Mouse (Mus musculus): ENCODE data around the gene Magea3. TPM values are rescaled to one million over a fixed set of nuclear protein-coding genes. Genes with fewer than 3 reads are reported as not detected.
"Not testable (repeated sequence)": the region's sequence is repeated elsewhere in the genome, so short reads cannot be mapped to it uniquely, and the experiment has no call there.

Magea3 gene
- not detected in 2 replicates for polyA plus RNA-seq (2015; fragmentation: Nextera tagmentation; extraction: Ambion mirVana)

DNA sequence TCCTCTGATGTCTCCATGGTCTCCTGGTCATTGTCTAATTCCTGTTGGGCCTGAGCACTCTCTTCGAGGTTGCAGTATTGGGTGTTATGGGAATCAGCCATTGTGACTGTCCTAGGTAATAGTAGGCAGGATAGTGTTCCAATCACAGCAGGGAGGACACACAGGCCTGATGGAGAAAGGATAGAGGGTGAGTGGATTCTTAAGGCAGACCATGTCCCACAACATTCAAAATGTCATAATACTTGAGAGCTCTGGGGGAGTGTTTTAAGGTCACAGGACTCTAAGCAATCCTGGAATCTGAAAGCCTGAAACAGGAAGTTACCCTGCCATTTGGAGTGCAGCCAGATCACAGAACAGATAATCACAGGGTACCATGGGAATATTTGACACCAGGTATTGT lies at the start of gene Magea3:
Gene Magea3 (minus strand): TSS at position 101 of the 400 bp plus-strand sequence.
- H3K4me2 ChIP-seq (ENCODE audit: low read length); H3K36me3 ChIP-seq (ENCODE audit: insufficient read depth, low read length); DNase-seq (ENCODE audit: low spot score); ATAC-seq (replicated peaks; ENCODE audit: low FRiP score, low read depth); H3K9me3 ChIP-seq (replicated peaks; ENCODE audit: low read length); H3K4me1 ChIP-seq (replicated peaks; ENCODE audit: insufficient read depth, low read length); H3K4me3 ChIP-seq (replicated peaks; ENCODE audit: low read depth, low read length); H3K27me3 ChIP-seq (ENCODE audit: insufficient read depth, low read length); H3K9ac ChIP-seq (ENCODE audit: low read depth, low read length); H3K27ac ChIP-seq: not testable (repeated sequence)
- 40% methylated on average over 1 of the region's 1 CpGs for WGBS

DNA sequence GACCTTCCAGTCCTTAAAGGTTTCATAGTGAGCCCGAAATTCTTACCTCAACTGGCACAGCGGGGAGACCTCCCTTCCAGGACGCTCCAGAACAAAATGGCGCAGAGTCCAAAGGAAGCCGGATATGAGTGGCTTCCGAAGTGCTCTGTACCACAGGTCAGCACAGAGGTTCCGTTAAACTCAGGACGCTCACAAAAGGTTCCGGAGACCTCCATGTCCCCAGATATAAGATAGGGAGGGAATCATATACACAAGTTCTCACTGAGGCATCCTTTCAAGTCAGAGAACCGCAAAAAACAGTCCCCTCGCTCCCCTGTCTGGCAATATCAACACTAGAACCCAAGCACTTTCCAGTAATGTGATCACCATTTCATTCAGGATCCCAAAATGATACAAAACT lies 46.4 kb upstream of the Magea3 start, which contains the start of gene Magea8:
Gene Magea8 (minus strand): TSS at position 101 of the 400 bp plus-strand sequence.
- H3K36me3 ChIP-seq (ENCODE audit: insufficient read depth, low read length); H3K27ac ChIP-seq; DNase-seq (ENCODE audit: low spot score); H3K9ac ChIP-seq (ENCODE audit: low read depth, low read length); H3K27me3 ChIP-seq (ENCODE audit: insufficient read depth, low read length); ATAC-seq (replicated peaks; ENCODE audit: low FRiP score, low read depth); H3K4me2 ChIP-seq (ENCODE audit: low read length); H3K4me3 ChIP-seq (replicated peaks; ENCODE audit: low read depth, low read length); H3K4me1 ChIP-seq (replicated peaks; ENCODE audit: insufficient read depth, low read length); H3K9me3 ChIP-seq (replicated peaks; ENCODE audit: low read length): not testable (repeated sequence)
- 92% methylated on average over 11 of the region's 11 CpGs for WGBS

DNA sequence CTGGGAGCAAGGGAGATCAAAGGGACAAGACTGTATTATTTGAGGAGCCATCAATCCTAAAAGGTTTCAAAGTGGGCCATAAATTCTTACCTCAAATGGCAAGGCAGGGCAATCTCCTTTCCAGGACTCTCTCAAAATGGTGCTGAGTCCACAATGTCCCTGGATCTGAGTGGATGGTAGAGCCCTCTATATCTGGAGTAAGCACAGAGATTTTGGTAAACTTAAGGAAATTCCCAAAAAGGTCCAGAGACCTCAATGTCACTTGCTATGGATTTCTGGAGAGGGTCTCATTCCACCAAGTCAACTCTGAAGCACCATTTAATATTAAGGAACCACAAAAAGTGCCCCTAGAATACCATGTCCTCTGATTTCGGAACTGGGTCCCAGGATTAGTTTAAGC lies 13.4 kb downstream of the Magea3 start, which contains the start of gene Magea6:
Gene Magea6 (minus strand): TSS at position 101 of the 400 bp plus-strand sequence.
- not testable (repeated sequence) for H3K27me3 ChIP-seq (ENCODE audit: insufficient read depth, low read length); H3K4me1 ChIP-seq (replicated peaks; ENCODE audit: insufficient read depth, low read length); DNase-seq (ENCODE audit: low spot score); H3K9me3 ChIP-seq (replicated peaks; ENCODE audit: low read length); H3K4me3 ChIP-seq (replicated peaks; ENCODE audit: low read depth, low read length); H3K27ac ChIP-seq; H3K4me2 ChIP-seq (ENCODE audit: low read length); H3K36me3 ChIP-seq (ENCODE audit: insufficient read depth, low read length); ATAC-seq (replicated peaks; ENCODE audit: low FRiP score, low read depth); H3K9ac ChIP-seq (ENCODE audit: low read depth, low read length)
- WGBS = 69% methylated on average over 1 of the region's 1 CpGs

Other genes with a start within 250 kb of the Magea3 start
- not detected in 2 replicates for gene Cldn34b1, start 59.2 kb downstream of the Magea3 start, polyA plus RNA-seq (2015; fragmentation: Nextera tagmentation; extraction: Ambion mirVana)
- gene Magea6, start 13.5 kb downstream of the Magea3 start, polyA plus RNA-seq (2015; fragmentation: Nextera tagmentation; extraction: Ambion mirVana) = not detected in 2 replicates
- gene Magea8, start 46.3 kb upstream of the Magea3 start, polyA plus RNA-seq (2015; fragmentation: Nextera tagmentation; extraction: Ambion mirVana) = not detected in 2 replicates
- not detected in 2 replicates for gene Magea5, start 113.6 kb upstream of the Magea3 start, polyA plus RNA-seq (2015; fragmentation: Nextera tagmentation; extraction: Ambion mirVana)
- not detected in 2 replicates for gene Magea1, start 140.3 kb upstream of the Magea3 start, polyA plus RNA-seq (2015; fragmentation: Nextera tagmentation; extraction: Ambion mirVana)
- gene Magea2, start 144.2 kb upstream of the Magea3 start, polyA plus RNA-seq (2015; fragmentation: Nextera tagmentation; extraction: Ambion mirVana) = not detected in 2 replicates
- gene Cldn34b2, start 178.9 kb upstream of the Magea3 start, polyA plus RNA-seq (2015; fragmentation: Nextera tagmentation; extraction: Ambion mirVana) = 0.17 TPM in 1 of 2 replicates, not detected in the other

Measured in kidney, postnatal 0 days (tissue).